In genomic region chr19:49282626-49283261, GRCm38 (mm10) we compare ENCODE assay signal across 29 mouse cellular contexts.
DNase-seq lines count a peak whose midpoint lies in the region; ATAC-seq and TF ChIP-seq lines count a peak whose summit lies in the region.
"Had no signal": no experiment of that assay in that cellular context is flagged by ENCODE, and none has a peak within 500 bp of the region (broad histone marks: within the 10 kb centered on the region; RNA-seq: fewer than 3 reads in every experiment).

No protein-coding gene starts in this region.

- WGBS in hindbrain, postnatal 0 days, result 37% methylated on average over 8 of the region's 8 CpGs

- peak; percentile 8 to 38 for DNase-seq in frontal cortex, postnatal 36 days (ENCODE audit: low spot score in 2 of 2)
- DNase-seq in frontal cortex, postnatal 10 days (ENCODE audit: low spot score in 2 of 2), result no peak
- peak; percentile 8 to 27 for DNase-seq in left cerebral cortex, postnatal 36 days (ENCODE audit: low spot score in 2 of 2)
- DNase-seq in left cerebral cortex, postnatal 4 days, result no peak
- DNase-seq in brain, adult 2 months (ENCODE audit: low read depth, low spot score), result peak; percentile 60
- DNase-seq in hindbrain, postnatal 0 days (ENCODE audit: low spot score), result no peak
- no peak for DNase-seq in spleen, postnatal 36 days (ENCODE audit: low spot score in 2 of 2)
- DNase-seq: adrenal gland, adult 8-10 months; cerebellum, adult 2 months; cerebellum, postnatal 25 days; gastrocnemius, postnatal 25 days; heart, adult 18-20 months; kidney, adult 11 months; kidney, postnatal 36 days; liver, postnatal 0 days; thymus, adult 18-20 months; thymus, postnatal 36 days had no signal

- ATAC-seq in hindbrain, postnatal 0 days, result no peak
- ATAC-seq: activated CD4-positive, CD25-positive, alpha-beta regulatory T cell, adult 4 months; liver, postnatal 0 days; lung, postnatal 0 days; midbrain, embryonic 16.5 days had no signal

- intact Hi-C loops in left cerebral cortex, postnatal 36 days (cut with DNase I), result no loop called here
- intact Hi-C loops in left cerebral cortex, postnatal 4 days (cut with DNase I), result loop anchor here (5.0 kb wide), 1 partner anchor 460 kb away; no protein-coding TSS in a partner anchor

- H3K27me3 ChIP-seq in hindbrain, postnatal 0 days (ENCODE audit: insufficient read depth, low read length), result no peaks in the 10 kb centered on the region
- H3K27me3 ChIP-seq: heart, embryonic 13.5 days; kidney, embryonic 15.5 days; limb, embryonic 12.5 days; stomach, embryonic 15.5 days had no signal

- no peaks in the 10 kb centered on the region for H3K4me1 ChIP-seq in hindbrain, postnatal 0 days (ENCODE audit: insufficient read depth, low read length)
- H3K4me1 ChIP-seq: forebrain, embryonic 10.5 days; heart, embryonic 13.5 days; kidney, embryonic 15.5 days; limb, embryonic 12.5 days; midbrain, embryonic 10.5 days; stomach, embryonic 15.5 days had no signal

- H3K27ac ChIP-seq in hindbrain, postnatal 0 days, result no peak overlapping the region
- H3K27ac ChIP-seq: forebrain, embryonic 10.5 days; heart, embryonic 13.5 days; kidney, embryonic 15.5 days; limb, embryonic 12.5 days; macrophage; midbrain, embryonic 10.5 days; stomach, embryonic 15.5 days had no signal

- TF ChIP-seq CTCF in hindbrain, postnatal 0 days (IDR thresholded peaks at IDR 0.05; ENCODE audit: low read depth), result no peak

- H3K36me3 ChIP-seq in hindbrain, postnatal 0 days (ENCODE audit: insufficient read depth, low read length), result no peaks in the 10 kb centered on the region
- H3K36me3 ChIP-seq: forebrain, embryonic 10.5 days; heart, embryonic 13.5 days; kidney, embryonic 15.5 days; limb, embryonic 12.5 days; midbrain, embryonic 10.5 days; stomach, embryonic 15.5 days had no signal

- H3K9me3 ChIP-seq in hindbrain, postnatal 0 days (ENCODE audit: low read length), result no peaks in the 10 kb centered on the region
- H3K9me3 ChIP-seq: forebrain, embryonic 10.5 days; heart, embryonic 13.5 days; kidney, embryonic 15.5 days; limb, embryonic 12.5 days; midbrain, embryonic 10.5 days; stomach, embryonic 15.5 days had no signal

- no peak overlapping the region for H3K4me3 ChIP-seq in hindbrain, postnatal 0 days (ENCODE audit: low read length)
- H3K4me3 ChIP-seq: forebrain, embryonic 10.5 days; heart, embryonic 13.5 days; kidney, embryonic 15.5 days; limb, embryonic 12.5 days; midbrain, embryonic 10.5 days; myocyte; stomach, embryonic 15.5 days had no signal

- 0 out of 2 replicates have a peak overlapping the region, but pooled peaks have one; percentile 8 for H3K4me2 ChIP-seq in hindbrain, postnatal 0 days (ENCODE audit: low read depth, low read length)
- H3K4me2 ChIP-seq: heart, embryonic 13.5 days; kidney, embryonic 15.5 days; limb, embryonic 12.5 days; liver, embryonic 11.5 days; stomach, embryonic 15.5 days had no signal

- no peak overlapping the region for H3K9ac ChIP-seq in hindbrain, postnatal 0 days (replicated peaks; ENCODE audit: low read length)
- H3K9ac ChIP-seq: heart, embryonic 13.5 days; kidney, embryonic 15.5 days; limb, embryonic 12.5 days; liver, postnatal 0 days; stomach, embryonic 15.5 days had no signal

Comparison
In these comparisons a context has a peak if more than half of its experiments do, and no peak if none do; other contexts are left out.
1. DNase-seq: peak in frontal cortex, postnatal 36 days (2 of 2), left cerebral cortex, postnatal 36 days (2 of 2) and brain, adult 2 months (single experiment); none in frontal cortex, postnatal 10 days (0 of 2), left cerebral cortex, postnatal 4 days (single experiment), hindbrain, postnatal 0 days (single experiment) and spleen, postnatal 36 days (0 of 2).